Mouse (Mus musculus) cerebellum, adult 18-20 months (tissue): ENCODE data around the gene 1700067K01Rik.
"Not testable (repeated sequence)": the region's sequence is repeated elsewhere in the genome, so short reads cannot be mapped to it uniquely, and the experiment has no call there.

ENCODE experiments used
- DNase-seq, 2 experiments: peaks; one replicate each; pipeline ENCODE4 v3.0.0; 2021

The 1700067K01Rik gene

DNA sequence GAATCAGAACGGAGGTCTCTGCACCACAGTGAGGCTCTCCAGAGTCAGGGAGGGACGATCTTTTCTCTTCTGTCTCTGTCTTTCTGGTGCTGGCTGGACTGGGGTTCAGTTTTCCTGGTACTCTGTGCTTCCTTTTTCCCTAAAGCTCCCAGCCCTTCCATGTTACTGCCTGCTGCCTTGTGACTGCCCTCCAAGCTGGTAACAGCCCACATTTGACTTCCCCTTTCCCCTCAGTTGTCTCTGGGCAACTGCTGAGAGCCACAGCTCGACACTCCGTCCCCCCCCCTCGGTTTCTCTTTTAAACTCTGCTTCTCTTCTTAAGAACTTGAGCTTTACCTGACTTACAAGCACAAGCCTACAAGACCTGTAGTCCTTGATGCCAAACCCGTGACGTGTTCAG lies 12.1 kb upstream of the 1700067K01Rik start:
- DNase-seq, result no peak

DNA sequence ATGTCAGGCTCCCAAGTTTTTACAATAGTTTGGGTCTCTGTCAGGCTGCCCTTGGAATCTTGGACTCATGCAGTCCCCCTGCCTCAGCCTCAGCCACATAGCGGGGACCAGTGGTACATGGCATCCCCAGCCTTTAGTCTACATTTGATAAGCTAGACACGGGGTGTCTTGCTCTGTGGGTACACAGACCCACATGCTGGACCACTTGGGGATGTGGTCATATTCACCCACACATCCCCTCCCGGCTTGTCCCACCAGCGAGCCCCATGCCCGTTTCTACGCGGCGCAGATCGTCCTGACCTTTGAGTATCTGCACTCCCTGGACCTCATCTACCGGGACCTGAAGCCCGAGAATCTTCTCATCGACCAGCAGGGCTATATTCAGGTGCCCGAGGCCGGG lies 11.1 kb upstream of the 1700067K01Rik start:
- DNase-seq, result no peak

DNA sequence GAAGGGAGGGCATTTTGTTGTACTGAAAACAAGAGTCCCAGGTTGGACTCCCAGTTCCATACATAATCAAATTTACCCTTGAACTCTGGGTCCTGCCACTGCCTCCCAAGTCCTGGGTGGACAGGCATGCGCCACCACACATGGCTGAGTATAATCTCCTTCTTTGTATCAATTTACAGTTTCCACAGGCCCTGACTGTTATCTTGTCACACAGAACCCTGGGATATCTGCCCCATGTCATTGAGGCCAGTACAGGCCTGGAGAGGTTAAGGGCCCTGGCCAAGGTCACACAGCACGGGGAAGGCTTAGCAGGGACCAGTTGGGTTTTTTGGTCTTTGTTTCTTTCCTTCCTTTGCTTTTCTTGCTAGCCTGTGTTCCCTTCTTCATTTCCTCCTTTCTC lies 8.8 kb upstream of the 1700067K01Rik start:
- DNase-seq, result no peak

DNA sequence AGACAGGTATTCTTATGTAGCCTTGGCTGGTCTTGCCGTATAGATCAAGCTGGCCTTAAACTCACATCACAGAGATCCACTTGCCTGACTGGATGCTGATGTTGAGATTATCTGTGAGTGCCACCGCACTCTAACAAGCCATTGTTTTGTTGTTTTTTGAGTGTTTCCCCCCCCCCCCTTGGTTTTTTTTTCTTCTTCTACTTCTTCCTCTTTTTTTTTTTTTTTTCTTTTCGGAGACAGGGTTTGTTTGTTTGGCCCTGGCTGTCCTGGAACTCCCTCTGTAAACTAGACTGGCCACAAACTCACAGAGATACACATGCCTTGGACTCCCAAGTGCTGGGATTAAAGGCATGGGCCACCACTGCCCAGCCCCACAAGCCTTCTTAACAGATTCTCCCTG lies 7.3 kb upstream of the 1700067K01Rik start:
- DNase-seq, result no peak

DNA sequence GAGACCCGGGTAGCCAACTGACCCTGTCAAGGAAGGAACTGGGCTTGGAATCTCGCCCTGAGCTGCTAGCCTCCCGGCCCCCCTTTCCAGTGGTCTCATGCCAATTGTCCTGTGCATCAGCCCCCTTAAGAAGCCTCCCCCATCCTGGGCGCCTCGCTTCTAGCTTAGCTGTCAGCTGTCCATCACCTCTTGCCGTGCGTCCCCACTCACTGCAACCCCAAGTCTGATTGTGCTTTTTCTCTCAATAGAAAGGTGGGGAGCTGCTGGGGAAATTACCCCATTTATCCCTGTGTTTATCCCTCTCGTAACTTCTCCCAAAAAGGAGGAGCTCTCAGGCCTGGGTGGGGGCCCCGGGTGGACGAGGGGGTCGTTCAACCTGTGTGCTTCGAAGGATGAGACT lies 5.3 kb upstream of the 1700067K01Rik start:
- DNase-seq, result peak in 1 of 2 experiments; percentile 35

DNA sequence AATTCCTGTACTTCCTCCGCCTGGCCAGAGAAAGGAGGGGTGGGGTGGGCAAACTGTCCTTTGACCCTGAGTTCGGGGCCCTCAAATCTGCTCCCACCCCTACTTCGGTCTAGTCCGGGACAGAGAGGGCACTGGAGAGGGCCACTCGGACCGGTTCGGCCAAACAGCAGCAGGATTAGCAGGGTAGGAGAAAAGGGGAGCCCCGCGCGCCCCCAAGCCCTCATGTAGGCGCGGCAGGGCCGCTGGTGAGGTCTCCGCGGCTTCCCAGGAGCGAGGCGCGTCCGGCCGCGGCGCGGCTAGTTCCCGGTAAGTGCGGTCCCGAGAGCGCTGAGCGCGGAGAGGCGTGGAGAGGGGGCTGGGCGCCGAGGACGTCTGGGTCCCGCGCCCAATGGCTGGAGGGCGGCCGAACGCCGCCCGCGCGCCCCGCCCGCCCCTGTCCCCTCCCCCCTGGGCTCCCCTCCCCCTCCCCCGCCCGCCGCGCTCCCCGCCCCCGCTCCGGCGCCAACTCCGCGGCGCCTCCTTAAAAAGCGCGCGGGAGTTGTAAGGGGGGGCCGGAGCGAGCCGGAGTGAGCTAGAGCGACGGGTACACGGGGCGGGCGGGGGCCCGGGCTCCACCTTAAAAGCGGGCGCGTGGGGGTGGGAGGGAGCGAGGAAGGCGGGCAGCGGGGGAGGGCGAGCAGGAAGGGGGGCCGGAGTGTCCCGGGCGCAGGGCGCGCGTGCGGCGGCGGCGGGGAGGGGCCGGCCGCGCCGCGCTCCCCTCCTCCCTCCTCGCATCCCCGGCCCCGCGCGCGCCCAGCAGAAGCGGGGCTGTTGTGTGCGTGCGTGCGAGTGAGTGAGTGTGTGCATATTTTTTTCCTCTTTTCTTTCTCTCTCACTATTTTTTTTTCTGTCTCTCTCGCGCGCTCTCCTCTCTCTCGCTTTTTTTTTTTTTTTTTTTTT lies 4.5 kb upstream of the 1700067K01Rik start:
- peak; percentile 83 to 85 for DNase-seq

DNA sequence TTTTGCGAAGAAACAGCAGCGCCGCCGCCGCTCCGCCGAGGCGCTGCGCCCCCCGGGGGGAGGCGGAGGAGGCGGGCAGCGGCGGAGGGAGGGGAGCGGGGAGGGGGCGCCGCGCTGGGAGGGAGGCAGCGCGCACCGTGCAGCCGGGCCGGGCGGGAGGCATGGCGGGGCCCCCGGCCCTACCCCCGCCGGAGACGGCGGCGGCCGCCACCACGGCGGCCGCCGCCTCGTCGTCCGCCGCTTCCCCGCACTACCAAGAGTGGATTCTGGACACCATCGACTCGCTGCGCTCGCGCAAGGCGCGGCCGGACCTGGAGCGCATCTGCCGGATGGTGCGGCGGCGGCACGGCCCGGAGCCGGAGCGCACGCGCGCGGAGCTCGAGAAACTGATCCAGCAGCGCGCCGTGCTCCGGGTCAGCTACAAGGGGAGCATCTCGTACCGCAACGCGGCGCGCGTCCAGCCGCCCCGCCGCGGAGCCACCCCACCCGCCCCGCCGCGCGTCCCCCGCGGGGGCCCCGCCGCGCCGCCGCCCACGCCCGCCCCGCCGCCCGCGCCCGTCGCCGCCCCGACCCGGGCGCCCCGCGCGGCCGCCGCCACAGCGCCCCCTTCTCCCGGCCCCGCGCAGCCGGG lies 3.7 kb upstream of the 1700067K01Rik start, which contains the start of gene Samd1:
TSS of gene Samd1 (plus strand) at position 162 of the 631 bp plus-strand sequence.
- DNase-seq, result peak in 1 of 2 experiments; percentile 74

DNA sequence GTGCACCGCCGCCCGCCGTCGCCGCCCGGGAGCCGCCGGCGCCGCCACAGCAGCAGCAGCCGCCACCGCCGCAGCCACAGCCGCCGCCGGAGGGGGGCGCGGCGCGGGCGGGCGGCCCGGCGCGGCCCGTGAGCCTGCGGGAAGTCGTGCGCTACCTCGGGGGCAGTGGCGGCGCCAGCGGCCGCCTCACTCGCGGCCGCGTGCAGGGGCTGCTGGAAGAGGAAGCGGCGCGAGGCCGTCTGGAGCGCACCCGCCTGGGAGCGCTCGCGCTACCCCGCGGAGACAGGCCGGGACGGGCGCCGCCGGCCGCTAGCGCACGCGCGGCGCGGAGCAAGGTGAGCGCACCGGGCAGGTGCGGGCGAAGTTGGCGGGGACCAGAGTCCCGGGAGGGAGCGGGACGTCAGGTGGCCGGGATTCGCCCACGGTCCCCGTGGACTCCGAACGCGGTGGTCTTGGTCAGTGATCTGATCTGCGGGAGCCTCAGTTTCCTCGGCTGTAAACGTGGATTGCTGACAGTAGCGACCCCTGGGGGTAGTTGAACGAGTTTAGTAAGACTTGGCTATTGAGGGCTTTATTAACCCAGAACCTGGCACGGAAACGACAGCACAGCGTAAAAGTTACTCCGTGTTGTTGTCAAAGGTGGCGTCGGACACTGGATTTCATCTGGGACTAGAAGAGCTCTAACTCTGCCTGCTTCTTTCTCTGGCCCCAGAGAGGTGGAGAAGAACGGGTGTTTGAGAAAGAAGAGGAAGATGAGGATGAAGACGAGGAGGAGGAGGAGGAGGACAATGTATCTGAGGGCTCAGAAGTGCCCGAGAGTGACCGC lies 2.9 kb upstream of the 1700067K01Rik start:
- peak; percentile 48 to 66 for DNase-seq

DNA sequence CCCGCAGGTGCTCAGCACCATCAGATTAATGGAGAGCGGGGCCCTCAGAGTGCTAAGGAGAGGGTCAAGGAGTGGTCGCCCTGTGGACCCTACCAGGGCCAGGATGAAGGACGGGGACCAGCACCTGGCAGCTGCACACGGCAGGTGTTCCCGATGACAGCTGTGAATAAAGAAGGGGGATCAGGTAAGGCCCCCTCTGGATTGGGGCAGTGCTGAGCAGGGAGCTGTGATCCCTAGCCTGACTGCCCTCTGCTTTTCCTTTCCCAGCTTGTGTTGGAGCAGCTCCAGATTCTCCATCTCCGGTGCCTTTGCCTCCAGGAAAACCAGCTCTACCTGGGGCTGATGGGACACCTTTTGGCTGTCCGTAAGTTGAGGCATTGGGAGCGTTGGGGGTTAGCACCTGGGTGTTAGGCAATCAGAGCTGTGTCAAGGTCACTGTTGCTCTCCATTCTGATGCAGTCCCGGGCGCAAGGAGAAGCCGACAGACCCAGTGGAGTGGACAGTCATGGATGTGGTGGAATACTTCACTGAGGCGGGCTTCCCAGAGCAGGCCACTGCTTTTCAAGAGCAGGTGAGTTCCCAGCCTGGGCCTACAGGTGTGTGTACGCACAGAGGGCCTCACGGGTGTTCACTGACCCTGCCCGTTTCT lies 2.1 kb upstream of the 1700067K01Rik start:
- DNase-seq, result peak in 1 of 2 experiments; percentile 32

DNA sequence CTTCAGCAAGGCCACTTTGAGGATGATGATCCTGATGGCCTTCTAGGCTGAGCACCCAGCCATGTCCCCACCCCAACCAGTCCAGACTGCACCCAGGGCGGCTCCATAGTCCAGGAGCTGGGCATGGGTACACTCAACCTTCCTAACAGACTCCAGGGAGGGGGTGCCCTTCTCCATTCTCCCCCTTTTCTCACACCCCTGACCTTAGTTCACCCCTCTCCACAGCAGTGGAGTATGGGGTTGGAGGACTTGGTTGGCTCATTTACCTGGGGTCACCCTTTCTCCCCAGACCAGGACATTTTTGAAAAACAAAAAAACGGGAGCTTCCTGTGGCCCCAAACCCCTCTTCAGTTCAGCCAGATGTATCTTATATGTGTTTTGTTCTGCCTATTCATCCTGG lies 1.5 kb upstream of the 1700067K01Rik start:
- DNase-seq, result no peak

DNA sequence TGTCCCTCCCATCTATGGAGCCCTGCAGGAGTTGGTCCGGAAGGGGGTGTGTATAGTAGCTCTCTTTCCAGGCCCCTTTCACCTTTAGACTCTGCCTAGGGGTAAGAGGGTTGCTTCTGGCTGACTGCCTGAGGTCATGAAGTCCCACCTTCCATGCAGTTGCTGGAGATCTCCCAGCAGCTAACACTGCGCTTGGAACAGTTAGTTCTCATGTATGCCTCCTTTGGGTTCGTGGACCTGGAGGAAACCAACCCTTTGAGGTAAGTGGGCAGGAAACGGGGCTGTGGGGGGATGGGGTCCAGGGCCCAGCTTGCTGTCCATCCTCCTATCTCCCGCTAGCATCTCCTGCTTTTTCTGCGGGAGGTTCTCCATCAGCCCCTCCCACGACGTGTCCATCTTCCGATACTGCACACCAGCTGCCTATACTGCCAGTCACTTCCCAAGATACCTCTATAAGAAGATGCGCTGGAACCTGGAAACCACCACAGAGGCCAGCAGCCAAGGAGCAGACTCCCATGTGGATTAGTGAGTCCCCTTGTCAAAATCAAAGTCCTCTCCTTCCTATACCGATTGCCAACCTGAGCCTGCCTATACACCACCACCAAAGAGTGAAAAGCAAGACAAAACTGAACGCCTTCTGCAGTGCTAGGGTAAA lies 1.8 kb downstream of the 1700067K01Rik start:
- no peak for DNase-seq

DNA sequence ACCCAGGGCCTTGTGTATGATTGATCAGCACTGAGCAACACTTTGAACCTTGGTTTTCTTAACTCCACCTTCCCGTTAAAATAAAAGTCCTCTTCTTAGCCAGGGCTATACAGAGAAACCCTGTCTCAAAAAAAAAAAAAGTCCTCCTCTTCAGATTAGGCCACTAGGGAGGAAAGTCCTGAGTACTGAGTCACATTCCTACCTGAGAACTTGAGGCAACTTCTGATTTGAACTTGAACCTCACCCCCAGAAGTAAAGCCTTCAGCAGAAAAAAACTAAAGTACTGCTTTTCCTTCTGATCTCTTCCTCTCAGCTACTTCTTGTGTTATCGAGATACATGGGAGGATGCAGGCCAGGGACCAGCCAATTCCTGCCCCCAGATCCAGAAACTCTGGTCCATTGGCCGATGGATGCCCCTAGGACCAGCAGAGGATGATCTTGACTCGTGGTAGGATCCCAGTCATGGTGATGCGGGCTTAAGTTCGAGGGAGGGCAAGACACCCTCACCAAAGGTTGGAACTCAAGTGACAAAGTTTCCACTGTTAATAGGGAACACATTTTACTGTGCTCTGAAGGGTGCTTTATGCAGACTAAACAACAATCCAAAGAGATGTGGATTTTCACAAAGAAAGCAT lies 2.4 kb downstream of the 1700067K01Rik start:
- no peak for DNase-seq

DNA sequence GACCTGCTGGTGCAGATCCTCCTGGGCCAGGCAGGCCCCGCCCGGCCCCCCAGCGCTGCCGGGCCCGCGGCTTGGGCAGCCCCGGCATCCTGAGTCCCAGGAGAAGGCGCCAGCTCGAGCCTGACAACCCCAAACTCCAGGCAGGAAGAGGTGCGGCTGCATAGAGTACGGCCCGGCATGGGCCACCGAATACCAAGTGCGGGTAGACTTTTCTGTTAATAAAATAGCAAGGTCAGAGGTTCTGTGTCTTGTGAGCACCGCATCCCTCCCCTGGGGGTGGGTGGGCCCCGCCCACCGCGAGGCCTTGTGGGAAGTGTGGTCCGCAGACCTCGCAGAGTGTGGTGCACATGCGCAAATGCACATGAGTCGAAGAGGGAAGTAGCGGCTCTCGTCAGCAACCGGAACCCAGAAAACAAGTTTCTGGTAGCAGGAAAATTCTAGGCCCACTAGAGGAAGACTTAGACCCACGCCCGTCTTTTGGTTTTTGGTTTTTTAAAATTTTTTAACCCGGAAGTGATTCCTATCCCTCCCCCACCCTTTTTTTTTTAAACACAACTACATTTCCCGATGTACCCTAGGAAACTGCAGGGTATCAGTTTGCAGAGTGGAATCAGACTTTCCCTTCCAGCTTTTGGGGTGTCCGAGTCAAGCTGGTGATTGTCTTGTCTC lies 3.4 kb downstream of the 1700067K01Rik start:
- DNase-seq, result peak; percentile 94

DNA sequence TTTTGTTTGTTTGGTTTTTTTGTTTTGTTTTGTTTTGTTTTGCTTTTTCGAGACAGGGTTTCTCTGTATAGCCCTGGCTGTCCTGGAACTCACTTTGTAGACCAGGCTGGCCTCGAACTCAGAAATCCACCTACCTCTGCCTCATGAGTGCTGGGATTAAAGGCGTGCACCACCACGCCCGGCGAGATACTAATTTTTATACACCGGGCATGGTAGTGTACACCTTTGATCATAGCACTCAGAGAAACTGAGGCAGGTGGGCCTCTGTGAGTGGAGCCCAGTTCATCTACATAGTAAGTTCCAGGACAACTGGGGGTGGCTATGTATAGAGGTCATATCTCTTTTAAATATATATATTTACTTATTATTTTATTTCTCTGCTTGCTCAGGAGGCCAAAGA lies 4.2 kb downstream of the 1700067K01Rik start:
- DNase-seq, result not testable (repeated sequence)

DNA sequence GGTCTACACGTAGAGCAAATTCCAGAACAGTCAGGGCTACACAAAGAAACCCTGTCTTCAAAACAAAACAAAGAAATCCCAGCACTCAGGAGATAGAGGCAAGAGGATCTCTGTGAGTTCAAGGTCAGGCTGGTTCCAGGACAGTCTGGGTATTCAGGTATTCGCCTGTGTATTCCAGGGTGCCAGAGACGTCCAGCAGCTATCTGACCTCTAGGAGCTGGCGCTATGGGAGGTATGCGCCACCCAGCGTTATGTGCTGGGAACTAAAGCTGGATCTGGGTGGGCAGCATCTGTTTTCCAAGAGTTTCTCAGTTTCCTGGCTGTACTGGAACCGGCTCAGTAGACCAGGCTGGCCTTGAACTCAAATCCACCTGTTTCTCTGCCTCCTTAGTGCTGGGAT lies 7.1 kb downstream of the 1700067K01Rik start:
- DNase-seq, result no peak

DNA sequence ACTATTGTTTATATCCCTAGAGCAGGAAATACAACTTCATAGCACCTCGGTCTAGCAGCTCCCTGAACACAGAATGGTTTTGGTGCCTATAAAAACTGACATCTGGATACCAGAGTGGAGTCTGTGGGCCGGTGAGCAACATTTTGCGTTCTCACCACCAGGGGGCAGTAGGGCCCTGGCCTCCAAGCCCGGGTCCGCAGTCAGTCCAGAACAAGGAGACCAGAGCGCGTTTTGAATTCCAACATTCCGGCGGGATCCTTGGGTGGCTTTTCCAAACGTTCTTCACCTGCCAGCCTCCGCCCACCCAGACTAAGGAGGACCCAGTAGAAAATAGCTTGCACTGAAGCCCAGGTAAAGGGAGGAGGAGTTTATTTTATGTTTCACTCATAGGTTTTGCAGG lies 8.6 kb downstream of the 1700067K01Rik start:
- DNase-seq, result peak; percentile 84 to 91

DNA sequence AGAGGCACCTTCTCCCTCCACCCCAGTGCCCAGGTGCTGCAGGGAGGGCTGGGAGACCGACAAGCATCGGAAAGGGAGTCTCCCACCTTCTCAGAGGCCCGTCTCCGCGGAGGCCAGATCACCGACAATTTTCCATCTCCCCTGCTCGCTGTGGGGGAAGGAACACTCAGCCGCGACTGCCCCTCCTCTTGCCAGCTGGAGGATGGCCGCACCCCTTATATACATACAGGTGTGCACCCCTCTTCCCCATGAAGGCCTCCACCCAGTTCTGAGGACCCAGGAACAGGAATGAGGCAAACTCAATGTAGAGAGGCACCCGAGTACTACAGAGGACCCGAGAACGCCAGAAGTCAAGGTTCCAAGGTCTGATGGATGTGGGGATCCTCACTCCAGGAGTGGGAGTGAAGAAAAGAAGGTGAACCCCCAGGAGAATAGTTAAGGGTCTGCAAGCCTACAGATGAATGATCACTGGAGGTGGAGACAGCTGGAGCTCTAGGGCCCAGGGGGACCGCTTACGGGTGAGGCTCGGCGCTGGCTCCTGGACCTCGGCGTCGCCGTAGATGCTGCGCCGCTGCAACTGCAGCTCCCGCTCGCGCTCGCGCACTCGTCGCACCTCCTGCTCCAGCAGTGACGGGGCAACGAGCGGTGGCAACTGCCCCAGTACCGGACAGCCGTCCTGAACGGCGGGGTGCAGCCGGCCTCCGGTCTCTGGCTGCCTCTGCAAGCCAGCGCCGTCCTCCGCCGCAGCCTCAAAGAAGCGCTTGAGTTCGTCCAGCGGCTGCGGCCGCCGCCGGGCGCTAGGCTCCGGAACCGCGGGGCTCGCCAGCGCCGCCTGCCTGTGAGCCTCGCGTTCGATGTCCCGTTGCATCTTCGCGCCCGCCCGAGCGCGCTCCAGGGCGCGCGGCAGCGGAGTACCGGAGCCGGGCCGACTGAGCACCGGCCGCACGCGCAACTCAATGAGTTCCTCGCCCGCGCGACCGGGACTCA lies 9.6 kb downstream of the 1700067K01Rik start:
- DNase-seq, result peak; percentile 71 to 87

DNA sequence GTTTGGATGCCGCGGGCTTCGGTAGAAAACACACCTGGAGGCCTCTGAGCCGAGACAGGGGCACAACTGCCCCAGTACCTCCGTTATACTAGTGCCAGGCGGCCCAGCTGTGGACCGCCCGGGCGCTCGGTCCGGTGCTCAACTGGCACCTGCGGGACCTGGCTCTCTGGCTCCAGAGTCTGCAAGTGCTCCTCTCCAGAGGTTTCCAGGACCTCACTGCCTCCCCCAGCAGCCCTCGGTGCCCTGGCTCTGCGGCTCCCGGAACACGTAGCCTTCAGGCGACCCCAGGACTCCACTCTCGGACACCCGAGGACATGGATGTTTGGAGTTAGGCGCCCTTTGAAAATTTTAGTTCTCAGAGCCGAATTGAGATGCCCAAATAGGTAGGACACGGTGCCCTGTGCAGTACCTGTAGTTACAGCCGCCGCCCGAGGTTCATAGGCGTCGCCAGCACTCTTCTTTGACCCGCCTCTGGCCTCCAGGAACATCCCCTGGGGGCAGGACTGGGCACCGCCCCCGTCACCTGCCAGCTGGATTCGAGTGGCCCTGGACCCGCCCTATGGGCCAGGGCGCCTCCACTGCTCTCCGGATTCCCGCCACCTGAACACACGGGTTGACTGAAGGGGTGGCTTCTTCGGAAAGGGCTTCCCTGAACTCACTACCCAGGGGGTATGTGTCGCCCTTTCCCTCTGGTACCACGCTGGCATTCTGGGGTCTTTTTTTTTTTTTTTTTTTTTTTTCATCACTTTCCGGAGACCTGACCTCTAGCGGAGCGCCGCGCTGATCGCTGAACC lies 10.6 kb downstream of the 1700067K01Rik start, which contains the start of gene 2210011C24Rik:
TSS of gene 2210011C24Rik (minus strand) at position 467 of the 794 bp plus-strand sequence.
- no peak for DNase-seq
